Mouse (Mus musculus): Measurements from ENCODE around the gene Fam53a.

Gene Fam53a

GRCm38 (mm10) chr5:33629301-33629987, at the start of gene Fam53a, which contains the start of gene Gm9903:
Gene Fam53a (minus strand): TSS chr5:33629635.
Gene Gm9903 (plus strand): TSS chr5:33629925.
- peak; percentile 99 for DNase-seq (ENCODE audit: low spot score)

DNA sequence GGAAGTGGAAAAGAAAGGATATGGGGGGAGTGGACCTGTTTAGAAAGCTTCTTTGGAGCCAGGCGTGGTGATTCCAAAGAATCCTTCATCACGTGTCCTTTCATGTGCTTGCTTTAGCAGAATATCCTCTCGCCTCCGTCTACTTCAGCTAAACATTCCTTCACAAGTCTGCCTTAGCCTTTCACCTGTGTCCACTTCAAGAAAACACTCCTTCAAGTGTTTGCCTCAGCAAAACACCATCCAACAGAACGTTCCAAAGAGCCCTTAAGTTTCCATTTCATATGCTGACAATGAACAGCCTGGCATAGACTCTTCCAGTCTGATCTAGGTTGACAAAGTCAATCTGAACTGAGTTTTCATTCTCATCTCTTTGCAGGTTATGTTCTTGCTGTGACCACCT, 48.8 kb upstream of the Fam53a start:
- DNase-seq (ENCODE audit: low spot score): no peak

DNA sequence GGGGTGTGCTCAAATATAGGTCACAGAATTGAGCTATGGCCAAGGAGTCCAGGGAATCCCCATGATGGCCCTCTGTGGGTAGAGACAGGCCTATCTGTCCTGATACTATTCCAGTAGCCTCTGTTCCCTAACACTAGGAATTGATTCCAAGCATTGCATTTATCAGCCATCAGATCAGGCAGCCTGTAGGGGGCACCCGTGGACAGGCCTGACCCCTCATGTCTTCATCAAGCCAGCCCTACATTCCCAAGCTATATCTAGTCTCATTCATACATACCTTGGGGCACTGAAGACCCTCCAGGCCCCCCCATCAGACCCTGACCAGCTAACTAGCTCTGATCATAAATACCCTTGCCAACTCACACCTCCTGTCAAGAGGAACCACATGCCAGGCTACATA, 46.5 kb upstream of the Fam53a start:
- no peak for DNase-seq (ENCODE audit: low spot score)

DNA sequence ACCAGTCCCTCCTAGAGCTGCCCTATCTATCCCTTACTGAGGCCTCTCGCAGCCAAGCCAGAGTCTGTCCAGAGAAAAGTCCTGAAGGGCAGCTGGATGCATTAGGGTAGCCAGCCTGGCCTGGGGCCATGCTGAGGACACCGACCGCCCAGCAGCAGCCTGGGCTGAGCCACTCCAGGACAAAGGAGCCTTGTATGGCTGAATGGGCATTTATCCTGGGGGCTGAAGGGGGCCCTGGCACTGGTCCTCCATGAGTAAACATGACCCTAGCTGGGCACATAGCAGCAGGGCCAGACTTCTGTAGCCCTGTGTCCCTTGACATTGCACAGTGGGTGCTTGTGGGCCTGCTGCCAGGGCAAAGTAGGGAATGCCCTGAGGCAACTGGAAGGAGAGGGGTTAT, 45.0 kb upstream of the Fam53a start:
- no peak for DNase-seq (ENCODE audit: low spot score)

DNA sequence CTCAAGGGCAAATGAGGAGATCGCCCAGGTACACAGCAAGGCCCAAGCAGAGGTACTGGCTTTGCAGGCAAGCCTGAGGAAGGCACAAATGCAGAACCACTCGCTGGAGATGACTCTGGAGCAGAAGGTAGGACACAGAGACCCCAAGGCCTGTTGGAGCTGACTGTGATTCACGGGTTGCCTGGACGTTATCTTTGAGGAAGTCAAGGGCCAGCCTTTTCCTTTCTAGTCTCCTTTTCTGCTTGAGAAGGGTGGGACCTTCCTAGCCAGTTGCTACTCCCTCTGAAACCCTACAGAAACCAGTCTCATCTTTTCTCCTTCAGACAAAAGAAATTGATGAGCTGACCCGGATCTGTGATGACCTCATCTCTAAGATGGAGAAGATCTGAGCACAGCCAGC, 42.2 kb upstream of the Fam53a start:
- DNase-seq (ENCODE audit: low spot score): no peak

DNA sequence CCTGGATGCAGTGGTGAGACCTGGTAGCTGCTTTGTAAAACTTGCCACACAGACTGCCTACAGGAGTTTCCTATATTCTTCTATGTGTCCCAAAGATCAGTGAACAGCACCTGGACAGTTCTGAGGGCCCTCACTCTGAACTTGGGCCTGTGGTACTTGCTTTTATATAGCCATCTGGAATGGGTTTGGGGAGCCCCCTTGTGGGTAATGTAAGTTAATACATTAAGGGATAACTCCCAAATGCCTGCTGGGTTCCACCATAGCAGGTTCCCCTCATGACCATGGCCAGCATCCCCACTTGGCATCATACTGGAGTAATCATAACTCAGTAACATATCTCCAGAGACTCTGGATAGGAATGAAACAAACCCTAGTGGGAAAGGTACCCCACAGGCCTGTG, 38.8 kb upstream of the Fam53a start:
- DNase-seq (ENCODE audit: low spot score): no peak

- DNase-seq (ENCODE audit: low spot score): no peak
Observed at GRCm38 (mm10) chr5:33658664-33659050, 29.2 kb upstream of the Fam53a start.

DNA sequence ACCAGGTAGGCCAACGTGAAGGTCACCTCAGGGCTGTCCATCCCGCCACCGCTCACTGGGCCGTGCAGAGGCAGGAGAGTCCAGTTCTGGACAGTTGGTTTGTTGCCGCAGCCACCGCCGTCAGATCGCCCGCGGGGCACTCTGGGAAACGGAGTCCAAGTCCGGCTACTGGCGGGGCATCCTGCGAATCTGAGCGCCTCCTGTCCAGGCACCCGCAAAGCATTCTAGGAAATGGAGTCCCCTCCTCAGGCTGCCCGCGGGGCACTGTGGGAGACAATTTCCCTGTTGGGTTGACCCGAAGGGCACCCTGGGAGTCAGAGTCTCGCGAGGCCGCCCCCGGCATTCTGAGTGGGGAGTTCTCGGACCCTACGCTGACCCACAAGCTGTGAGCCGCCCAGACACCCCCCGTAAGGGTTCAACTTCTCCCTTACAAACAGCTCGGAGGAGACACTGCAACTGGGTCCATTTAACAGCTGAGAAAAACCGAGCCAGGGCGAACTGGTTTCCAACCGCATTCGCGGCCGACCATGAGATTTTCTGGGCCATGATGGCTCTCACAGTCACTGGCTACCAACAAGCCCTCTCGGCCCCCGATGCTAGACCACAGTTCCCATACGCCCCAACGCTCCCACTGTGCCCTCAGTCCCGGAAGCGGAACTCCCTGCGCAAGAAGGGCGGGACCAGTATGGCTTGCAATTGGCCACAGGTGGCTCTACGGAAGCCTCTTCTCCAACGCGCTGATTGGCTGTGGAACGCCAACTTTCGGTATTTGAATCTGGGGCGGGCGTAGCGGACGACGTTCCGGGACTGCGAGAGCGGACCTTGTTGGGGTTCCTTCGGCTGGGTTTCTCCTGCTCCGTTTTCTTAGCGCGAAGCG, 28.6 kb upstream of the Fam53a start, which contains the start of the genes Tacc3 and Tmem129:
Tacc3 (plus strand) TSS at position 342 of the 877 bp plus-strand sequence.
Tmem129 (minus strand) TSS at position 630 of the 877 bp plus-strand sequence.
- peak; percentile 96 for DNase-seq (ENCODE audit: low spot score)

GRCm38 (mm10) chr5:33657251-33657786, 27.9 kb upstream of the Fam53a start:
- no peak for DNase-seq (ENCODE audit: low spot score)

GRCm38 (mm10) chr5:33656739-33657138, 27.3 kb upstream of the Fam53a start:
- DNase-seq (ENCODE audit: low spot score): no peak

DNA sequence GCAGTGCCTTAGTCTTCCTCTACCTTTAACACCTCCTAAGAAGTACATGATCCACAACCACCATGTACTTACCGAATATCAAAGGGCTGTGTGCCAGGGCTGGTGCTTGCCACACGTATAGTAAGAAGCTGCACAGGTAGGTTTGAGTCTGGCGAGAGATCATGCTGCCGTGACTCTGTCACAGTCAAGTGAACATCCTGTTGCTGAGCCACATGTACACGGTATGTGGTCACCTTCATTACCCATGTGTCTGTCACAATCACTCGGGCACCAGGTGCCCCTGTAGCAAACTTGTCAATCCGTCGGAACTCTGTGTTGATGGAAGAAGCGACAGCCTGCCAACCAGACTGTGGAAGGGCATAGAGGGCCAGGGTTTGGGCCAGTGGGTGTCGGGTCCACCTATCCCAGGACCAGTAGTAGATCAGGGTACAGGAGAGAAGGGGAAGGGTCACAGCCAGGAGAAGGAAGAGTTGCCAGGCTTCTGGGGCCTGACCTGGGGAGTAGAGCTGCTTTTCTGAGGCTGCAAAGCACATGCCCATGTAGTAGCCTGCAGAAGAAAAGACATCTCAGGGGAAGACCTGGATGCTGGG, 25.9 kb upstream of the Fam53a start:
- no peak for DNase-seq (ENCODE audit: low spot score)

DNA sequence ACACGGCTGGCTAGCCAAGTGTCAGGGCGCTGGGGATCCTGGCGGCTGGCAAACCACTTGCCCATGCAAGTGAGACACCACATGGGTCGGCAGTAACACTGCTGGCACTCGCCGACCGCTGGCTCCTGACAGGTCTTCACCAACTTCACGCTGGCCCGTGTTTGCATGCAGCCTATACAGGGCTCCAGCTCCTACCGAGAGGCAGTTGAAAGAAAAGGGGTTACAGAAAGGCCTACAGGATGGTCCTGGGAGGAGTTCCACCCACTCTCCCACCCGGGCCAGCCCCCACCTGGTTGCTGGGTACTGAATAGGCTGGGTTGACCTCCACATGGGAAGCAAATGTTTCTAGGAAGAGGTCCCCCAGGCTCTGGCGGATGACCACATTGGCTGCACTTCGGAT, 25.0 kb upstream of the Fam53a start:
- no peak for DNase-seq (ENCODE audit: low spot score)

DNA sequence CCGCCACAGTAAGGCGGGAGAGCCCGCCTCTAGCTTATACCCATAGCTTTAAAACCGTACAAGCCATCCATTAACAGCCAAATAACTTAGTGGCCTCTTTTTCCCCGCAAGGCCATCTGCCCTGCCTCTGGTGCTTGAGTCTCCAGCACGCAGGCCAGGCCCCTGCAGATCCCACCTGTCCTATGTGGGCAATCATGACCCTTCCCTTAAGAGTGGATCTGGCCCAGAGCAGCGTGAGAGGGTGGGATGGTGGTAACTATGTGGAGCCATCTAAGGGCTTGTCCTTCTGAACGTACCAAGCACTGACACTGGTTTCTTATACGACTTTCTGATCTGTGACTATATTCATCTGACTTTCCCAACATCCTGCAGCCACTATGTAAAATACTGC, 23.3 kb upstream of the Fam53a start:
- DNase-seq (ENCODE audit: low spot score): no peak

GRCm38 (mm10) chr5:33651921-33652782, 22.7 kb upstream of the Fam53a start, which contains the start of gene Slbp:
Gene Slbp (minus strand): TSS chr5:33652574.
- peak; percentile 91 for DNase-seq (ENCODE audit: low spot score)

GRCm38 (mm10) chr5:33651541-33651920, 22.1 kb upstream of the Fam53a start:
- DNase-seq (ENCODE audit: low spot score): no peak

GRCm38 (mm10) chr5:33651017-33651416, 21.6 kb upstream of the Fam53a start:
- no peak for DNase-seq (ENCODE audit: low spot score)

- peak; percentile 37 for DNase-seq (ENCODE audit: low spot score)
Observed at GRCm38 (mm10) chr5:33640652-33641051, 11.2 kb upstream of the Fam53a start.

GRCm38 (mm10) chr5:33638826-33639225, 9.4 kb upstream of the Fam53a start:
- DNase-seq (ENCODE audit: low spot score): no peak

DNA sequence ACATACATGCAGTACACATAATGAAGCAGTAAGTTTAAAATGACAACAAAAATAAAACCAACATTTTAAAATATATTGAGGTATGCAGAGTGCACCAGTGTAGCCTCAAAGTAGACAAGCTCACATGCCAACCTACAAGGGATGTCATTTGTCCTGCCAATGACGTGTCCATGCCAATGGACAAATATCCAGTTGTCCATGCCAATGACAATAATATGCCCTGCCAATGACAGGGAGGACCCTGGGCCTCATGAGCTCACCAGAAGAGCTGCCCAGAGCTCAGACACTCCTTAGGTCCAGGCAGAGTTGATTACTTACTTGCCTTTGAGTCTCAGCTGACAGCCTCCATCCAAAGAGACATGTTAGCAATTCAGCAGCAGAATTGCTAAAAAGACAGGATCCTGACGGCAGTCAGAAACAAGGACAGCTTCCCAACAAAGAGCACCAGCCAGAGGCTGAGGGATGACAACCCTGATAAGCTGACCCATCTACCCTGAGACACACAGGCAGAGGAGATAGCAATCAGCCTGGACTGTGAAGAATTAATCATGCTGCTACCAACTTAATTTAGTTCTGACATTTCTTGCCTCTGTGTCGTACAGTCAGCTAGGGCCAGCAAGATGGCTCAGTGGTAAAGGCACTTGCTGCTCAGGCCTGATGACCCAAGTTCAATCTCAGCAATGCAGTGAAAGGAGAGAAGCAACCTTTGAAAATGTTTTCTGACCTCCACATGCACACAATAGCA, 8.3 kb upstream of the Fam53a start:
- DNase-seq (ENCODE audit: low spot score): no peak

DNA sequence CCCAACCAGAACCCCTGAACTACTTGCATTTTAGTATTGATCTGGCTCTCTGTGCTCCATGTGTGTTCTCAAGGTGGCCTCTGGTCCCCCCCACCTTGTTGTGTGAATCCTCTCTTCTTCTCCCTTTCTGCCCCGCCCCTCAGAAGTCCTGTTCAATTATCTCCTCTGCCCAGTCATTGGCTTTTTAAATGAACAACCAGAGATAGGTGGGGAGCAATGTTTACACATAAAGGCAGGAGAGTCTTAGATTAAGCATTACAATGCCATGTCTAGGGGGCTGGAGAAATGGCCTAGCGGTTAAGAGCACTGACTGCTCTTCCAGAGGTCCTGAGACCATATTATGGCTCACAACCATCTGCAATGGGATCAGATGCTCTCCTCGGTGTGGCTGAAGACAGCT, 5.9 kb upstream of the Fam53a start:
- DNase-seq (ENCODE audit: low spot score): no peak

DNA sequence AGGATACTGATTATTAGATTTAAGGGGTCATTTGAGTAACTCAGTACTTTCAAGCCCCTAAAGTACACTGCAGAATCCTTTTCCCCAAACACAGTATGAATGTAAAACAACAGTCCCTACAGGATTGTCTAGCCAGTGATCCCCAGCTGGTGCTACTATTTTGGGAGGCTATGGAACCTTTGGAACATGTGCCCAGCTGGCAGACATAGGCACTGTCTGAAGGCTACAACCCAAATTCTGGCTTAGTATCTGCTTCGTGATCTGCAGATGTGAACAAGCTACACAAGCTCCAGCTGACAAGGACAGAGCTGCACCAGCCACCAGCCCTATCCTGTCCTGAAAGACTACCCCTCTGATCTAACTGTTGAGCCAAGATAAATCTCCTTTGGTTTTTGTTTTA, 3.1 kb upstream of the Fam53a start:
- DNase-seq (ENCODE audit: low spot score): no peak
